Mouse (Mus musculus) heart, postnatal 10 days (tissue): ENCODE results near the gene Esrra. TPM values are rescaled to one million over a fixed set of nuclear protein-coding genes. Genes with fewer than 3 reads are reported as not detected.
A peak's percentile ranks its signal among the peaks of the same experiment; 100 is the strongest.

Source experiments
- DNase-seq, 2 experiments: peaks; one replicate each; pipeline ENCODE4 v3.0.0; 2021
- intact Hi-C: fragments of 180-260 bp; cut with DNase I; formaldehyde crosslinking; loops from one replicate; pipeline ENCODE4 v1.15.1; 2025
- total RNA-seq, 2 experiments: library from RNA; stranded (reverse); gene quantifications; 2 replicates each; pipeline ENCODE4 v1.2.3; 2021

The Esrra gene
- total RNA-seq: 100 to 1,000 TPM; 122 to 125 TPM

DNA sequence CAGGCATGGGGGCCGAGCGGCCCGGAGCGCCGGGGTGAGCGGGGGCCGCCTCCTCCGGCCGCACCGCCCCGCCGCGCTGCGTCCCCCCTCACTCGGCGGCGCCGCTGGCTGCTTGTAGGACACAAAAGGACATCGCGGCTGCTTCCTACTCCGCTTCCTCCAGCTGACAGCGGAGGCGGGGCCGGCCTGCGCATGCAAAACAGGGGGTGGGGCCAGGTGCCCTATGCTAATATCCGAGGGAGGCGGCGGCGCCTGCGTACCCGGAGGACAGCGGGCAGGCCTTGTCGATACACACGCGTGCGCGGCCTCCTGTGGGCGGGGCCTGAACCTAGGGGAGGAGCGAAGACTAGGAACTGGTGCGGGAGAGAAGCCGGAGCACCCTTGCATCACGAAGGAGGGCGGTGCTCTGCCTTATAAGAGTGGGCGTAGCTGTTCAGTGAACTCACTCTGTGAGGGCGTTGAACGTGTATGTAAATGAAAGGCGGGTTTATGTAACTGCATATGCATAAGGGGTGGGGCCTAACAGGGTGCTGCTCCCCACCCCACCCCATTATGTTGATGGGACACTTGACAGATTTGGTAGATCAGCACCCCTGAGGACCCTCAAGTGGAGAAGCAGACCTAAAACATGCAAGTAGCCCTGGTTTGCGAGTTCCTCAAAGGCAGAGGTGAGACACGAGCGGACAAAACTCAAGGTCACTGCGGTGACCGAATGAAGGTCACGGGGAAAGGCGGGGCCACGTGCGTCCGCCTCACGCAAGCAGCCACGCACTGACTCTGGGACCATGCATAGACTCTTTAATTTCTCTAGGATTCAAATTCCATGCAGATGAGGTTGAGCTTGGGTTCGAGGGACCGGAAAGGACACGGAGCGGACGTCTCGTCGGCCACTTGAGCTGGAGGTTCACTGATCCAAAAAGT, at the start of gene Esrra:
TSS of gene Esrra (minus strand) at position 167 of the 921 bp plus-strand sequence.
- intact Hi-C loops: loop anchor here (2.0 kb wide), 1 partner anchor 19 kb away; the partner anchor contains the start of gene Bad

DNA sequence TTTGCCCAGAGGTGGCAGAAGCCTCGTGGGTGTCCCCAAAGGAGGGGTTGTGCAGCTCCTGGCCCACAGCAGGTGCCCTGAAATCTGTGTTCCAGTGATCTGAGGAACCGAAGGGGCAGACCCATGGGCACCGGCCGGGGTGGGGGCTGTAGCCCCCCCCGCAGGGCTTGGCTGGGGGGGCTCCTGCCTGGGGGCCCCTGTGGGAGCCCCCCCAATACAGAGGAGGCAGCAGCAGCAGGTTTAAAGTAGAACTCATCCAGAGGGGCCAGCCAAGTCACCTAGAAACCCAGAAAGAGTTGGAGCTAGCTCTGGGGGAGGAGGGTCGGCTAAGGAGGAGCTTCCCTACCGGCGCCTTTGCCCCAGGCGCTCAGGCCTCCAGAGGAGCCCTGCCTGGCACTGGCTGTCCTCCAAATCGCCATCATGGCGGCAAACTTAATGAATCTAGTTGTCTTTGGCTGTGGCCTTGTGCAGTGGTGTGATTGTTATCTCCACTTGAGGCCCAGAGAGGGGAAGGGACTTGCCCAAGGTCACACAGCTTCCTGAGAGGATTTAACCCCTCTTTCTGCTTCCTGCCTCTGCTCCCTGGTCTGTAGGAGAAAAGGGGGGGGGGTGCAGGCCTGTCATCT, 49.0 kb upstream of the Esrra start:
- intact Hi-C loops: no loop called here
- DNase-seq: no peak

More for the DNA sequence above, at the start of gene Esrra:
- DNase-seq: peak; percentile 100

DNA sequence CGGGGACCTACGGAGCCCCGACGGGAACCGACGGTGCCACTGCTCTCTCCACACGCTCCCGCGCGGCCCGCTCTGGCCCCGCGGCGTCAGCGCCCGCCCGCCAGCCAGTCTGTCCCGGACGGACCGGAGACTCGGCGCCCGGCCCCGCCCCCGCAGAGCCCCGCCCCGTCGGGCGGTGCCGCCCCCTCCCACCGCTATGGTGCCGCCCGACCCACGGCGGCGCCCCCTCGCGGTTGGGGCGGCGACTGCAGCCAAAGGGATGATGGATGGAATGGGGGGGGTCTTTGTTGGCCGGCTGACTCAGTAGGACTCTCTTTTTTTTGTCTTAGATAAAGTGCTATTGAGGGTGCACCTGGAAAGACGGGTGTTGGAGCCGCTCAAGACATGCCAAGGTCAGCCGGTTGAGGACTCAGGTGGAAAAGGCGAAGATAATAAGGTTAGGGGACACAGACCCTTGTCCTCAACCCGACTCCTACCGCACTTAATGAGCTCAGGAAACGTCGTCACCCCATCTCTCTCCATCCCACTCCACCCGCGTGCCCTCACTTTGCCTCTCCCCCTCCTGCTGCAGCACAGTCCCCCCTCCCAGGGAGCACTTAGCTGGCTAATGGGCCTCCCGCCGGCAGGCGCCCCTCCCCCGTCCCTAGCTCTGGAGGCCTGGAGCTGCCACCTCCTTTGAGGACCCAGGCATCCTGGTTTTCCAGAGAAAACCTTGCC, 48.2 kb upstream of the Esrra start:
- intact Hi-C loops: loop anchor here (2.0 kb wide), 2 partner anchors 17 to 45 kb away; partner anchors contain the start of gene Catsperz
- DNase-seq: peak; percentile 76 to 79

DNA sequence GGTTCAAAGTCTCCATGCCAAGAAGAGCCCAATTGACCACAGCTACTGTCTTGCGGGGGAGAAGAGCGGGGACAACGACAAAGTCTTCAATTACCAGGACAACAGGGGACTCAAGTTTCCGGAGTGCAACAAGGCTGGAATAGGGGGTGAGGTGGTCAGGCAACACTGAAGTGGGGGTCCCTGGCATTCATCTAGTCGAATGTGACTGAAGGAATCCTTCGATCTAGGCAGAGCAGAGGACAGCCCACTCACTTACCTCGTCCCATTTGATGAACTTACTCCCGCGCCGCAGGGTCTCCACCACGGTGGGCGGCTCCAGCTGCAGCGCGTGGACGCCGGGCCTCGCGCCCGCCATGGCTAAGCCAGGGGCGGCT, 47.7 kb upstream of the Esrra start:
- DNase-seq: no peak
- intact Hi-C loops: loop anchor here (2.0 kb wide), 2 partner anchors 16 to 44 kb away; partner anchors contain the start of gene Catsperz

DNA sequence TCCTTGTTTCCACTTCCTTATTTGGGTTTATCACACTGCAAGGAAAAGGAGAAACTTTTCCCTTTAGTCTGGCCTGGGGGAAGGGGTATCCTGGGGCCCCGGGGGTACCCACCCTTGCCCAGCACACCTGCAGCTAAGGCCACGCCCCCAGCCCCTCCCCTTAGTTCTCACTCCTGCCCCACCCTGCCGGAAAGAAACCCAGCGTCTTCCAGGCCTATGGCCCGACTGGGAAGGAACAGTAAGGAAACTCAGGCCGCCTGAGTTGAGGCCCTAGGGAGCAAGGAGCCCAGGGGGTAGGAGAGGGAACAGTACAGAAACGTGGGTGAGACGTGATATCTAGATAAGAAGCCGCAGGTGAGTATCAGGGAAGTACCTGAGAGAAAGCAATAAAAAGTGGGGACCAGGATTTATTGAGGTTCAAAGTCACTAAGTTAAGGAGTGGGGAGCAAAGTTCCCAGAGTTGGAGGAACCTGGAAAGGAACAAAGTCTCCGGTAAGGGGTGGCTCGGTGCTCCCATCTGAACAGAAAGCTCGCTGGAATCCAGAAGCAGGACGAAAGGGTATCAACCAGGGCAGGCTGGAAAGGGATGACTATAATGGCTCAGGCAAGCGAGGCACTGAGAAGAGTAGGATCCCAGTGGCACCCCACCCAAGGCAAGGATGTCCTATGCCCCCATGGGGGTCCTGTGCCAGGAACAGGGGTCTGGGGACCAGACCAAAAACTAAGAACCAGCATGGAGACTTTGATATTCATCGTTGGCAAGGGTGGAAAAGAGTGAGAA, 47.1 kb upstream of the Esrra start:
- intact Hi-C loops: loop anchor here (2.0 kb wide), 2 partner anchors 16 to 44 kb away; partner anchors contain the start of gene Catsperz

DNA sequence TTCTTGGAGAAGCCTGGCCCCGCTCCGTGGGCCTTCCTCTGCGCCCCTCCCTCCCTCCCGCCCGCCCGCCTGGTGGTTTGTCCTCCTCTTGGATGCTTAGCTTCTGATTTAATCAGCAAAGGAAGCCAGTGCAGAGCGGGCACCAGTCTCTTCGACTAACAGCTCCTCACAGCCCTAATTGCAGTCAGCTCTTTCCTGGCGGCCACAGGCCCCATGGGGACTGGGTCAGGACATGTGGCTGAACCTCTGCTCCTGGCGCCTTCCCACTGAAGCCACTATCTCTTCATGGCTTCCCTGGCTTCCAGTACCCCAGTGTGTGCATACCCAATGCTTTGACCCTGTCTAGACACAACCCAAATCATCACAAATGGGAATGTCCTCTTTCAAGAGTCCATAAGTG, 34.8 kb upstream of the Esrra start:
- DNase-seq: no peak
- intact Hi-C loops: no loop called here

More for the DNA sequence above, 47.1 kb upstream of the Esrra start:
- DNase-seq: no peak

DNA sequence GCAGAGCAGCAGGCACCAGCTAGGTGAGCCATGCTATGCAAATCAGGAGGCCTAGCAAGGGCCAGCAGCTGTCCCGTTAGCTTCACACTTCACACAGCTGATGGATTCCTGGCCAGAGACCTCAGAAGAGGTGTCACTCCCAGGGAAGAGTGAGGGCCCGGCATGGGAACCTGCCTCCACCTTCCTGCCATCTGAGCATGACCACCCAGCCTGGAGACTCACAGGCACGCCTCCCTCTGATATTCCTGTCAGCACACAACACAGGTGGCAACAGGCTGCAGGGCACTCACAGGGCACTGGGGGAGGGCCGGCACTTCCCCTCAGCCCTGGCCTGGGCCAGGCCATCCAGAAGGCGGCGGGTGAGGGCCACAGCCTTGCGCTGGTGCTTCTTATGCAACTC, 33.8 kb upstream of the Esrra start:
- DNase-seq: peak; percentile 69 to 76
- intact Hi-C loops: no loop called here

DNA sequence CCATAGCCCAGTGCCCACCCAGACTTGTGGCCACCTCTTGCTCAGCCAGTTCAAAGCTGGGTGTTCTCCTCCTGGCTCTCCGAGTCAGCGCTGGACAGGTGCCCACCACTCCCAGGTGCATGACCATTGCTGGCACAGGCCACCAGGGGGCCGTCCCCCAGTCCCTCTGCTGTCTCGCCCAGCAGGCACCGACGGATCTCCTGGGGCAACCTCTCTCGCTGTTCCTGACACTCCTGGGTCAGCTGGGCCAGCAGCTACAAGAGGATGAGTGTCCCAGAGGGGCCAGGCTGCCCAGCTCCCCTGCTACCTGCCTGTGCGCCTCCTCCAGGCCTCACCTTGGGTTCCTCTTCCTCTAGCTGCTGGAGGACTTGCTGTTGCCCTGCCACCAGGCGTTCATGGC, 32.4 kb upstream of the Esrra start:
- intact Hi-C loops: no loop called here
- peak; percentile 57 to 62 for DNase-seq

DNA sequence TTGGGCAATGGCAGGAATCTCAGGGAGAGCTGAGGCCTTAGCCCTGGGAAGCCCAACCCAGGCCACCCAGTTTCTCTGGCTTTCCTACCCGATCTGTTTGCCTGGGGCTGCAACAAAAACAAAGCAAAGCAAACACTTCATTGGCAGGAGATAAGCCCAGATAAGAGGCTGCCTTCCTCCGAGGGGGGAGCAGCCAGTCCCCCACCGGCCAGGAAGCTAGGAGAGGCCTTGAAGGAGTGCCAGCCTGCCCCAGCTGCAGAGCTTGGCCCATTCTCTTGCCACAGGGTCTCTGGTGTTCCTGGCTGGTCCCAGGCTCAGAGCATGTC, 31.1 kb upstream of the Esrra start:
- intact Hi-C loops: loop anchor here (1.0 to 2.0 kb wide), 2 partner anchors 16 to 22 kb away; partner anchors contain the start of gene Ppp1r14b
- peak; percentile 47 to 62 for DNase-seq

DNA sequence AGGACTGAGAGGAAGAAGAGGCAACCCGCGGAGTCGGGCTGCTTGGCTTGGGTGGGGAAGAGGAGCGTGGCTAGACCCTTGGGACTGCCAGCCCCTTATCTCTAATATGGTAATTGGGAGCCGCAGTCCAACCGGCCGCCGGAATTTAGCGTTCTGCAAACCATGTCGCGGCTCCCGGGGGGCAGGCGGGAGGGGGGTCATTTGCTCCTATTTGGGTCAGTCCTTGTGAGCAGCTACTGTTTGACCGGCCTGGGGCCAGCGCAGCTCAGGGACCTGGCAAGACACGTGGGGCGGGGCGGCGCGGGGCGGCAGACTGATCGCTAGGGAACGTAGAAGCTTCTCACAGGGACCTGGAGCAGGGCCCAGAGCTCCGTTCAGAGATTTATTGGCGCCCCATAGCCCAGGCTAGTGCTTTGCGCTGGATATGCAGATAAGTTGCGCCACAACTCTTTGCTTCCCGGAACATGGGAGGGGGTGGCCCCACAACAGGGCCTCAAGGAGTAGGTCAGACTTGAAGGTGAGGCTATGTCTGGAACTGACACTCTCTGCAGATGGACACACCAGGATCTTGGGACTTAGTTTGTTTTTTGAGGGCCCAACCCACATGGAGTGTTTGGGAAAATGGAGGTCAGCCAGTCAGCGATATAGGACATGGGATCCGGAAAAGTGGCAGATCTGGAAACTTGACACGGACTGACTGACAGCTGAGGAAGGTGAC, 30.5 kb upstream of the Esrra start:
- intact Hi-C loops: loop anchor here (1.0 to 2.0 kb wide), 3 partner anchors 10 to 22 kb away; partner anchors contain the start of genes Gpr137 and Ppp1r14b
- DNase-seq: peak; percentile 92 to 93

DNA sequence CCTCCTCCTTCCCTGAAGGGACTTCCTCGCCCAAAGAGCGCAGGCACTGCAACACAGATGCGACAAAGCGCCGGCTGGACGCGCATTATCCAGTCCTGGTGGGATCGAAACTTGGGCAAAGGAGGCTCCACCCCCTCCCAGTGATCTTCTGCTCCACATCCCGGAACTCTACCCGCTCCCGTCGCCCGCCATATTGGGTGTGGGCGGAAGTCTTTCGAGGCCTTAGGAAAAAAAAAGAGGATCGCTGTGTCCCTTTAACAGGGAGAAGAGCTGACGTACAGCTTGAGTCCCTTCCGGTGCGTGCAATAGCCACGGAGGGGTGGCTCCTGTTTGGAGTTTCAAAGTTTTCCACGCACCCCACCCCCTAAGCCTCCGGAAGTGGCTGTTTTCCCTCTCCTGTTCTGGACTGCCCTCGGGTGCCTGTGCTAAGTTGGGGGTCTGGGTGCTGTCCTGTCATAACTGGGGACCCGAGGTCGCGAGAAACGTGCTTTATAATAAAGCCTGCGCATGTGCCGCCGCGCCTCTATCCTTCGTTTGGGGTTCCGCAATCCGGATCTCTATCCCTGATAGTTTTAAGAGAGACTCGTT, 29.9 kb upstream of the Esrra start:
- intact Hi-C loops: loop anchor here (1.0 kb wide), 1 partner anchor 9 kb away; the partner anchor contains the start of gene Gpr137
- peak; percentile 98 for DNase-seq

DNA sequence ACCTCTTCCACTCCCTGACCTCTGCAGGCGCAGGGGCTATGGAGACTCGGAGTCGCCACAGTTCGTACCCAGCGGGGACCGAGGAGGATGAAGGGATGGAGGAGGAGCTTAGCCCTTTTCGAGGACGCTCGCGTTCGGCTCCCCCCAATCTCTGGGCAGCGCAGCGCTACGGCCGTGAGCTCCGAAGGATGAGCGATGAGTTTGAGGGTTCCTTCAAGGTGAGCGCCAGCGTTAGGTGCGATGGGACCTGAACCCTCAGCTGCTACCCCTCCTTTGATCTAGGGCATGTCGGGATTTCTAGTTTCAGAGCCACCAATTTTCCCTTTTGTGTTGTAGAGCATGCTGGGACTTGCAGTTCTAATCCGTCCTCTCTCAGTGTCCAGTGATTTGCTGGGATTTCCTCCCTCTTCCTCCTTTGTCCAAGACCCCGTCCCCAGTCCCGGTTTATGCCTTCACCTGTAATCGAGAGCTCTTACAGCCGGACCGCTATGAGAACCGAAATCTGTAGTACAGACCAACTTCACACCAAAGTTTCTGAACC, 29.1 kb upstream of the Esrra start:
- DNase-seq: peak; percentile 68 to 74
- intact Hi-C loops: loop anchor here (1.0 kb wide), 1 partner anchor 8 kb away; the partner anchor contains the start of gene Gpr137

DNA sequence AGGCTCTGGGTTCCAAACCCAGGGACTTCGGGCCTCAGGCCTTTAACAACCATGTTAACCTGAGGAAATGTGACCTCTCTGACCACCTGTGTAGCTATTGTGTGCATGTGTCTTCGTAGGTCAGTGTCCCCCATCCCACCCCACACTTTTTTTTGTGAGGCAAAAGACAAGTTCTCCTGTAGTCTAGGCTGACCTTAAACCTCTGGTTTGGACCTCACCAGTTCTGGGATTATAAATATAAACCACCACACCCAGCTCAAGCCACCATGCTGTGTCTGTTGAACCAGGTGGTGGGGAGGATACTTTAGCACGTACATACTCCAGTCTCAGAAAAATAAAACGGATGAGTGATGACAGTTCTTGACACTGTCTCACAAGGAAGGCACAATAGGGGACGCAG, 28.3 kb upstream of the Esrra start:
- DNase-seq: no peak
- intact Hi-C loops: no loop called here

DNA sequence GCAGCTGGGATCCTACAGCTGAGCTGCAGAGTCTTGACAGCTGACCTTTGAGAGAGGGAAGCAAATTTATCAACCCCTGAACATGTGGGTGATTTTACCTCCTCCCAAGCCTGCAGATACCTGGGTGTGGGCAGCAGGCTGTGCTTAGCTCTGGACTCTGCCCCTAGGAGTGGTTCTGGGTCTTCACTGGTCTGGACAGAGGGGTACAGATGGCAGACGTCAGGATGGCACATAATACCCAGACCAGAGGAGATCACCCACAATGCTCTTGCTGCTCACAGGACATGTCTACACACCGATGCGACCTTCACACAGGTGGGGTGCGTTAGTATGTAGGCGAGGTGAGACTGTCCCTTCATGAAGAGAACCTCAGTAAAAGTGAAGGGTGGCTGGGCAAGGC, 27.9 kb upstream of the Esrra start:
- intact Hi-C loops: no loop called here
- DNase-seq: no peak

DNA sequence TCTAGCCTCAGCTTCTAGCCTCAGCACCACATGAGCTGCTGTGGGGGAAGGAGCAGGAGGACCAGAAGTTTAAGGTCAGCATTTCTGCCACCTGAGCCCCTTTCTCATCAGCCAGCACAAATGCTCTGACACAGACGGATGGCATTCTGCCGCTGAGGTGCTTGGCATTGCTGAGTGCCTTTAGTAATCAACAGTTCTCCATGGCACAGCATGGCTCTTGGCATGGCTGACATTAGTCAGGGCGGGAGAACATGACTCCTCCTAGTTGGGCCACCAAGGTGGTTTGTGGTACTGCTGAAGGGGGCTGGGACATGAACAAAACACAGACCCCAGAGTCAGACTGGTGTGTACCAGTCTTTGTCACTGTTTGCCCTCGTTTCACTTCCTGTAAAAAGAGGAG, 26.6 kb upstream of the Esrra start:
- DNase-seq: no peak
- intact Hi-C loops: no loop called here

DNA sequence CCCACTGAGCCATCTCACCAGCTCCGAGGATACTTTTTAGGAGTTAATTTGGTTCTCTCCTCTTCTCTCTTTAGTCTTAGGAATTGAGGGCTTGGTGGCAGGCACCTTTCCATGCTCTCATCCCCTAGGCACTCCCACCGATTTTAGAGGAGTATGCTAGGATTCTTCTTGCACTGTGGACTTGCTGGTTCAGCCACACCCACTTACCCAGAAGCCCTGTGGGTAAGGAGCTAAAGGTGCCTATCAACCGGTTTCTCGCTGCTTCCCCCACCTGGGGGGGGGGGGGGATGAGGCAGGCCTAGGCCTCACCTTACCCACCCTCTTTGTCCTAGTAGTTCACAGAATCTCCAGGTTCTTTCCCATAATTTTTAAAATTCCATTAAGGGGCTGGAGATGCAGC, 26.1 kb upstream of the Esrra start:
- no peak for DNase-seq
- intact Hi-C loops: no loop called here

DNA sequence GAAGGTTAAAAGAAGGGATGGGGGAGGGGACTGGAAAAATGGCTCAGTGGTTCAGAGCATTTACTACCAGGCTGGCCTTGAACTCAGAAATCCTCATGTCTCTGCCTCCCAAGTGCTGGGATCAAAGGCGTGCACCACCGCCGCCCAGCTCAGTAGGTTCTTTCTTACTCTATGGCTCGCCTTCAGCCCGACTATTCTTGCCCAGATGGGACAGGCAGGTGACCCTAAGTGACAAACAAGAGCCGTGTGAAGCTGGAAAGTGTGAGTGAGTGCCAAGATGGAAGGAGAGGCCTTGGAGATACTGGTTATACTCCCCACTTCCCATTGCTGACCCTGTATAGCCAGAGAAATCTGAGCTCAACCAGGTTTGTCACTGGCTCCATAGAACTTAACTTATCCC, 22.1 kb upstream of the Esrra start:
- intact Hi-C loops: loop anchor here (2.0 to 5.0 kb wide), 2 partner anchors 34 to 699 kb away; partner anchors contain the start of gene Plcb3
- no peak for DNase-seq

DNA sequence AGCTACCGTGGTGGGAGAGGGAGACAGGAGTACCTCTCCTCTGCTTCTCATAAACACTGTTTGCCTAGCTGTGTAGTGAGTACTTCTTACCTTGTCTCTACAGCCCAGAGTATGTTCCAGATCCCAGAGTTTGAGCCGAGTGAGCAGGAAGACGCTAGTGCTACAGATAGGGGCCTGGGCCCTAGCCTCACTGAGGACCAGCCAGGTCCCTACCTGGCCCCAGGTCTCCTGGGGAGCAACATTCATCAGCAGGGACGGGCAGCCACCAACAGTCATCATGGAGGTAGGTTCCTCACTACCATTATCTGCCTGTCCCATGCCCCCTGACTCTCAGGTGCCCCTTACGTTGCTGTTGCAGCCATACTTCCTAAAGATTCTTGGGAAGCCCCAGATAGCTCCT, 21.2 kb upstream of the Esrra start:
- intact Hi-C loops: loop anchor here (1.0 to 5.0 kb wide), 2 partner anchors 9 to 35 kb away; partner anchors contain the start of gene Plcb3
- no peak for DNase-seq
